Mouse (Mus musculus) kidney, postnatal 14 days (tissue): ENCODE measurements around the gene Upk2.

Experiments used
- DNase-seq: peaks from one replicate; pipeline ENCODE4 v3.0.0; 2022; ENCODE audit warnings: mixed read lengths

Upk2 gene

DNA sequence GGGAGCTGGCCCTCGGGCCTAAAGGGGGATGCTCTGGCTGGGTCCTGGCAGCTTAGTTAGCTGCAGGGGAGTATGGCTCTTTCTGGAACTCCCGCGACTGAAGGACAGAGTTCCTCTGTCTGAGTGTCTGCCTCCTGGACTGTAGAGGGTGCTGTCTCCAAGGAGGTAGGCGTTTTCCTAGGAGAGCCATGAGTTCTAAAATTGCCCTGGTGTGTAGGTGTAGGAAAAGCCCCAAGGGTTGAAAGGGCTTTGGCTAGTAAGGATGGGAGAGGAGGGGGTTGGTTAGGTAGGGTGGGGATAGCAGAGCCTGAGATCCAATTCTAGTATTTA, at the start of gene Upk2:
Gene Upk2 (minus strand): TSS at position 86 of the 330 bp plus-strand sequence.
- DNase-seq = no peak

GRCm38 (mm10) chr9:44502006-44502405, 47.2 kb upstream of the Upk2 start:
- peak; percentile 90 for DNase-seq

GRCm38 (mm10) chr9:44501206-44501879, 46.6 kb upstream of the Upk2 start:
- DNase-seq = peak; percentile 32

DNA sequence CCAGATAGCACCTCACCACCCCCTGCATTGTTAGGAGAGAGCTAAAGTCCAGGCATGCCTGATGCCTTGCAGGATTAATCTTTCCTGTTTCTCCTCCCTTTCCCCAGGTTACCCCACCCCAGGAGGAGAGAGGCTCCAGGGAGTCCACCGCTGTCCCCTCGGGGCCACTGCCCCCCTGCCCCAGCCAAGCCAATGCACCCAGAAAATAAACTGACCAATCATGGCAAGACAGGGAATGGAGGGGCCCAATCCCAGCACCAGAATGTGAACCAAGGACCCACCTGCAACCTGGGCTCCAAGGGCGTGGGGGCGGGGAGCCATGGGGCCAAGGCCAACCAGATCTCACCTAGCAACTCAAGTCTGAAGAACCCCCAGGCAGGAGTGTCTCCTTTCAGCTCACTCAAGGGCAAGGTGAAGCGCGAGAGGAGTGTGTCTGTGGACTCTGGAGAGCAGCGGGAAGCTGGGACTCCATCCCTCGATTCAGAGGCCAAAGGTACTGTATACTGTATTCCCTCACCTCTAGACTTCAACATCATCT, 45.9 kb upstream of the Upk2 start:
- peak; percentile 21 for DNase-seq

DNA sequence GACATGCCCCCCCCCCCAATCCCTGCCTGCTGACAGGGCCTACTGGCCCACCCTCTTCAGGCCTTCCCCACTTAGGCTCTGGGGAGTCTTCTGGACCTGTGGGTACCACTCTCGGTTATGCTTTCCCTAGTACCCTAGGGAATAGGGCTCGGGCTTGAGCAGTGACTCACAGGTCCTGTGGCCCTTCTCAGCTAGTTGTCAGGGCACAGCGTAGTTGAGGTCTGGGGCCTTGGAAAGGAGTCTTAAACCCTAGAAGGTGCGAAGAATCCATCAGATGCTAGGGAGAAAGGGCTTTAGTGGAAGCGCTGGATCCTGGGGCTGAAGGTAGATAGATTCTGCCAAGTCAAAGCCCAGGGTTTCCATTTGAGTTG, 45.4 kb upstream of the Upk2 start:
- no peak for DNase-seq

DNA sequence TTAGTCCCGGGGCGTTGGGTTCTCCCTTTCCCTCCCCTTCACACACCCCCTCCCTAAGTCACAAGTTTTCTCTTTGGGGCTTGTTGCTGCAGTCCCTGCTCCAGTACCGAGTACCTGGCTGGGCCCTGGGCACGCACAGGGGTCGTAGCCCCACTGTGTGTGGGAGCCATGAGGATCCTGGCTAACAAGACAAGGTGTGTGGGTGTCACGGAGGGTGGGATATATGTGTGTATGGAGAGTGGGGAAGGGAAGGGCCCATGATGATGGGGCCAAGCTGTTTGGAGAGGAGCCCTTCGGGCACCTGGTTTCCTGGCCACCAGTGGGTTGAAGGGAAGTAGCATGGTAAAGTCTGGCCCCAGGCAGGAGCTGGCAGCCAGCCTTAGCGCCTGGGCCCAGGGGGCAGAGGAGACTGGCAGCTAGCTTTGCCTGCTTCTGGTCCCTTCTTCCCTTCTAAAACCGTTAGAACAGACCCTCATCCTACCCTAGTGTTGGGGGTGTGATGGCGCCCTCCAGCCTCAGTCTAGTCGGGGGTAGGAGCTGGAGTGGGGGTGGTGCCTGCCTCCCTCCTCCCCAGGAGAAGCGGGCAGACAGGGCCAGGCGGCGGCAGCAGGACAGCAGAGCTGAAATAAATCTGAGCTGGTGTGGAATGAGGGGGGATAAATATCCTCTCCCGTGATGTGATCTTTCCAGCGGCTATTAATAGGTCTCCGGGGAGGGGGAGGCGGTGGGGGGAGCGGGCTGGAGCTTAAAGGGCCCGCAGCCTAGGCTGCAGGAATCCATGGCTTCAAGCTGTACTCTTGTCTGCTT, 44.8 kb upstream of the Upk2 start:
- peak; percentile 60 for DNase-seq

- DNase-seq = peak; percentile 88
Measured at GRCm38 (mm10) chr9:44498421-44499355, 43.9 kb upstream of the Upk2 start.

GRCm38 (mm10) chr9:44497624-44498377, 43.0 kb upstream of the Upk2 start:
- peak; percentile 73 for DNase-seq

- DNase-seq = no peak
Measured at GRCm38 (mm10) chr9:44496803-44497461, 42.2 kb upstream of the Upk2 start.

GRCm38 (mm10) chr9:44495810-44496344, 41.1 kb upstream of the Upk2 start:
- DNase-seq = no peak

GRCm38 (mm10) chr9:44494863-44495809, 40.4 kb upstream of the Upk2 start:
- peak; percentile 48 for DNase-seq

- DNase-seq = peak; percentile 63
Measured at GRCm38 (mm10) chr9:44494261-44494862, 39.6 kb upstream of the Upk2 start.

DNA sequence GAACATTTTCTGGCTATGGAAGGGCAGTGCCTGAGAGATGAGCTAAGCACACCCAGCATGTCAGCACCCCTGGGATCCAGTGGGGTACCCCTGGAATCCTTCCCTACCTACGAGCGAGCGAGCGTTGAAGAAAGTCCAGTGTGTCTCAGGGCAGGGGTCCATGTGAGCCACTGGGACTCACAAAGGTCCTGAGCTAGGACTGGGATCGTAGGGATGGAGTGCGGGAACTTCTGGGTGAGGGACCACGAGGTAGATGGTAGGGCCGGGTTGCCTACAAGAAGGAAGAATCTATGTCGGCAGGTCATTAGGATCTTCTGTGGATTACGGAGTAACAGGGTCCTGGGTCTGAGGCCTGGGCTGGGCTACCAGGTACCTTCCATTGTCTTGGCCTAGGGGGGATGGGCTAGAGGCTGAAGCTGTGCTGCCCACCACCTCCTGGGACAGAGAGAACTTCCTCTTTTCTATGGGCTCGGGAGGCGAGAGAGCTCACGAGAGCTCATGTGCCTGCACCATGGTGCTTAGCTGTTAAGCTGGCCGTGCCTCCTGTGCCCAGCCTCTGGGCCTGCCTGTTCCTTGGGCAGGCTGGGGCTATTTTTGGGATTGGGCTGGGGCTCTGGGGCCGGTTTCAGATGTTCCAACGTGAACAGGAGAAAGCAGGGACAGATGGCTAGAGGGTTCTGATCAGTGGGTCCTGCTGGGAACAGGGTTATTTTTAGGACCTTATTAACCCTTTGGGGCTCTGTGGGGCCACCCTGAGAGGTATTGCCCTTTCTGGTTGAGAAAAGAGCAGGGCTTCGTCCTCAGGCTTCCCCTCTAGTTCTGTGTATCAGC, 38.1 kb upstream of the Upk2 start:
- DNase-seq = no peak

- DNase-seq = peak; percentile 58
Measured at GRCm38 (mm10) chr9:44491351-44491750, 36.6 kb upstream of the Upk2 start.

GRCm38 (mm10) chr9:44490086-44490967, 35.6 kb upstream of the Upk2 start:
- DNase-seq = peak; percentile 89

GRCm38 (mm10) chr9:44489651-44490085, 34.9 kb upstream of the Upk2 start:
- peak; percentile 63 for DNase-seq

- peak; percentile 94 for DNase-seq
Measured at GRCm38 (mm10) chr9:44488855-44489381, 34.1 kb upstream of the Upk2 start.
